Mouse (Mus musculus) E14TG2a.4 (cell line): ENCODE measurements around the gene Them7.

ENCODE experiments used
- CTCF ChIP-seq: conservative IDR thresholded peaks from 2 replicates; pipeline ENCODE4 v1.5.1; 2014; ENCODE audit warnings: low read length
- NANOG ChIP-seq: IDR thresholded peaks from 2 replicates; pipeline ENCODE4 v1.6.1; 2014; ENCODE audit warnings: borderline replicate concordance, low read length, mixed read lengths
- POU5F1 ChIP-seq: IDR thresholded peaks from 2 replicates; pipeline ENCODE4 v1.6.1; 2014; ENCODE audit warnings: low read length, borderline replicate concordance

DNA sequence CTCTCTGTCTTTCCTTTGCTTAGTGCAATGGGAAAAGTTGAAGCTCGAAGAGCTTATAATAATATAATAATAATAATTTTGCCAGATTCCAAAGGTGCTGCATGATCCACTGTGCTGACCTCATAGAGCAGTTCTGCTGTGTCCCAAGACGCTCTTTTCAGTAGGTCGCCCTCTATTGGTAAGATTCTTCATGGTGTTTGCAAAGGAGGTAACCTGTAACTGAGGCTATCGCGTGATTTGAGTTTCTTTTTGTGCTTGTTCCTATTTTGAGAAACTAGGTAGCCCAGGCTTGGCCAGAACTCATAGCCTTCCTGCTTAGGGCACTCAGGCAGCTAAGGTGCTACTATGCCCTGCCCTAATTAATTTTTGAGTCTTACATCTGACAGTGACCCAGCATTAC, 34.8 kb upstream of the Them7 start:
- peak; percentile 64 for TF ChIP-seq CTCF
- TF ChIP-seq POU5F1: no peak
- TF ChIP-seq NANOG: no peak
